Mouse (Mus musculus): Measurements from ENCODE around the gene Slc45a1.

Slc45a1 gene

DNA sequence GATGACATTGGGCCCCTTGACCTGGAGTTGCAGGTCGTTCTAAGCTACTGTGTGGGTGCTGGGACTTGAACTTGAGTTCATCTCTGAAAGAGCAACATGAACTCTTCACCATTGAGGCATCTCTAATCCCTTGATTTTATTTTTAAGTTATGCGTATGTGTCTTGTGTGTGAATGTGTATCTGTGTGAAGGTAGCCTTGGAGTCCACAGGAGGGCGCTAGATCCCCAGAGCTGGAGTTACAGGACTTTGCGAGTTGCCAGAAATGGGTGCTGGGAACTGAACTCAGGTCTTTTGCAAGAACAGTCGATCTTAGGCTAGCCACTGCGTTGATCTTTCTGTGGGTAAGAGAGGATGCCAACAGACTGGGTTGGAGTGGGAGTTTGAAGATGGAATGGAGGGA lies 4.5 kb upstream of the Slc45a1 start:
- peak; percentile 40 for DNase-seq

DNA sequence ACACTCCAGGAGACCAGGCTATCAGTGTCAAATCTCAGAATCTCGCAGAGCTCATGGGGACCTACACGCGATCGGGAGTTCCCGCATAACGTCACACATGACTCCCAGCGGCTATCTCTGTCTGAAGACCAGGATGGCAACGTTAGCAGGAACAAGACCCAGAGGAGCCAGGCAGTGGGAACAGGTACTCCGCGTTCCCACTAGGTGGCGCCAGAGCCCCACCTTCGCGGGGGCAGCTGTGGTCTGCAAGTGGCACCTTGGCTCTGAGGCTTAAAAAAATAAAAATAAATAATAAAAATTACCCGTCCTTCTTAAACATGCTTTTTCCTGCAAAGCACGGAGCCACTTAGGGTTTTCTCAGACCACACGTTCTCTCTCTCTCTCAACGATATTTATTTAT lies 4.0 kb upstream of the Slc45a1 start:
- DNase-seq, result peak; percentile 88

DNA sequence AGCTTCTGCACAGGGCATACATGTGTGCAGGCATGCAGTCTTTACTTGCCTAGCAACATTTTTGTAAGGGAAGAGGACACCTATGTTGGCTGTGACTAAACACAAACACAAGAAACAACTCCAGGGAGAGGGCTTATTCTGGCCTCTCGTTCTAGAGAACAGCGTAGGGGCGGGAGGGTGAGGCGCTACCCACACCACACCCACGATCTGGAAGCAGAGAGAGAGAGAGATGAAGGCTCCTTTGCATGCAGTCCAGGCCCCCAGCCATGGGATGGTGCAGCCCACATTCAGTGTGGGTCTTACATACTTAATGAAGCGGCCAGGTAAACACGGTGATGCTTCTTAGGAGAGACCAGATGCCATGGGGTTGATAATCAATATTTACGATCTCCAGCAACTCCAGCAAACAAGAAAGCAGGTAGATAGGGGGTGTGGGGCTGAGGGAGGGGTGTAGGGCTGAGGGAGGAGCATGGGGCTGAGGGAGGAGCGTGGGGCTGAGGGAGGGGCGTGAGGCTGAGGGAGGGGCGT lies 1.2 kb upstream of the Slc45a1 start:
- no peak for DNase-seq

DNA sequence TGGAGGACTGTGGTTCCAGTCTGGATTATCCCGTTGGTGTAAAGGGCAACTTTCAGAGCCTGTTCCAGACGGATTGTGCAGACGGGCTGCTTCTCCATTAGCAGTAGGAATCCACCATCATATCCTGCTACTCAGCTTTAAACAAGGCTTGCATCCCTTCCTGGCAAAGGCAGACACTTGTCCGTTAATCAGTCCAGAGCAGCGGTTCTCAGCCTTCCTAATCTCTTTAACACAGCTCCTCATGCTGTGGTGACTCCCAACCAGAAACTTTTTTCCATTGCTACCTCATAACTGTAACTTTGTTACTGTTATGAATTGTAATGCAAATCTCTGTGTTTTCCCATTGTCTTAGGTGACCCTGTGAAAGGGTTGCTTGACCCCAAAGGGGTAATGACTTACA lies 2.6 kb downstream of the Slc45a1 start:
- DNase-seq, result no peak

DNA sequence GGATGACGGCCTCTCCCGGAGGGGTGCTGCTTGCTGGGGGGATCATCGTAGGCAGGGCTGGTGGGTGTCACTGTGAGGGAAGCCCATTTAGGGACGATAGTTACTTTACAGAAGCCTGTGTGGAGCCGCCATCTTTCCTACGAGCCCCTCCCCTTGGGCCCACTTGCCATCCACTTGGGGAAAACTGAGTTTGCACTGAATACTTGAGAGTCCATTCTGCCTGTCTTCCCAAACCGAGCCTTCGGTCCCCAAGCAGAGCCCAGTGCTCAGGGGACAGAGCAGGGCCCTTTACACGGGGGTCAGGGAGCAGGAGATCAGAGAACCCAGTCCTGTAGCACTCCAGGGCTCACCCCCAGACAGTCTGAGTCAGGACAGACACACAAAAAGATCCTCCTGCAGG lies 7.7 kb downstream of the Slc45a1 start:
- no peak for DNase-seq

DNA sequence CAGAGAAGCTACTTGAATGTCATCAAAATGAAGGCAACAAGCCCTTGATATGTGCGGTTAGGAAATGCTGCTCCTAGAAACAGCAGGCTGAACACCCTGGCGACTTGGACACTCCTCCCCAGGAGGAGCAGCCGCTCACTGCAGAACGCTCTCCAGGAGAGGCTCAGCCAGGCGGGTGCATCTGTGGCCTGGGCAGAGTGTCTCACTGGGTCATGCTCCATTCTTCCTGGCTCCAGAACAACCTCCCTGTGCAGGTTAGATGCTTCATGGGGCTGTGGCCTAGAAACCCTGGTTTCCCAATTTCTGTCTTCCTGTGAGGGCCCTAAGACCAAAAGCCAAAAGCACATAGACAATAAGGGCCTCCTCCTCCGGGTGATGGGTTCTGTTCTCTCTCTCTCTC lies 15.3 kb downstream of the Slc45a1 start:
- no peak for DNase-seq

DNA sequence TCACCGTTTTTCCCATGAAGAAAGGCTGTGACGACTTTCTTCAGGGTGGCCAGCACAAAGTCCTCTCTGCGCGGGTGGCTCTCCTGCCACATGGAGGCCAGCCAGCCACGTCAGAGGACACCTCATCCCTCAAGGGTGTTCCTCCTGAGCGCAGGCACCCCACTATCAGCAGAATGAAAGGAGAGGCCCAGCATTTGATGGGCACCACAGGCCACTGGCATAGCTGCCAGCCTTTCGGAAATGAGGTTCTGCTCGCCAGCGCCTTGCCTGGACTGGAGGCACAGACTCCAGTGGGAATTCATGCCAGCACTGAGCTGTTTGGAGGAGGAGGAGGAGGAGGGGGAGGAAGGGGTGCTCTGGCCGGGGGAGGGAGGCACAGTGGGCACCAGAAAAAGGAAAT lies 16.4 kb downstream of the Slc45a1 start:
- no peak for DNase-seq

DNA sequence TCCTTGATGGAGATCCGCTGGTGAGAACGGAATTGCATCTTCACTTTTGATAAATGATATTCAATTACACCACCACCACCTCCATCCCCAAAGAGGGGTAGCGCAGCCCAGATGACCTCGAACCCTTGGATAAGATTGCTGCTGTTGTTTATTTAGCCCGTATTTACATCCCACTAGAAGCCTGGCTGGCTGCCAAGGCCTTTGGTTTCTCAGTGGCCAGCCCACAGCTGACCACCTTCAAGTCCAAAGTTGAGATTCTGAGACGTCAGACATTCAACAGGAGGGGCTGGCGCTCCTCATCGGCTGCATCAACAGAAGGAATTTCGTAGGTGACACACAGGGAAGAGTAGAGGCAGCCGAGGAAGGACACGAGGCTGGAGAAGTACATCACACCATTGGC lies 22.7 kb downstream of the Slc45a1 start:
- no peak for DNase-seq

DNA sequence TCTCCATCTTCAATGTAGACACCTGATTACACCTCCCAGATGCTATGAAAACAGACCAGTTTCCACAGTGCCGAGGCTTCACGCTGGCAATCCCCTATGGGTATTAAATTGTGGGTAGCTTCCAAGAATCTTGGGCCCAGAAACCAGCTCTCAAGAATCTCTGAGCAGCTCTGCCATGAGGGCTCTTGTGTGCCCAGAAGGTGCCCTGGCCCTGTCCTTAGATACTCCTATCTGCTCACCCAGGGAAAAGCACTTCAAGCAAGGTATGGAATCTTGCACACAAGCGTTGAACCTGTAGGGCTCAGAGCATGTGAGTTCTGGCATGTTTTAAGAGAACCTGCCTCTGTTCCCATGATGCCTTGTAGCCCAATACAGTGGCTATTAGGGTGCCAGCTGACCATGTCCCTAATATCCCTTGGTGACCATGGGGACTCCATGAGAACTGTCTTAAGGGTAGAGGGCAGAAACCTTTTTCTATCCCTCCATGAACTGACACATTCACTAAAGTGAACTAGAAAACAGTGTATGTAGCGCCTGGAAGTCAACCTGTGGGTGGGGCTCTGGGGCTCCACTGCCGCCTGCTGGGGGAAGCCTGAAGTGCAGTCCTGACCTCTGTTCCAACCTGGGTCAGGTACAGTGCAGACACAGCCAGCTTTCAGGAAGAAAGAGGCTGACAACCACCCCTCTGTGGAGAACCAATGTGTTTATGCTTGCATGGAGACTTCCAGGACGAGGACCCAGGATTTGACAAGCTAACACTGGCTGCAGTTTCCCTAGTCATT lies 25.8 kb downstream of the Slc45a1 start:
- DNase-seq, result peak; percentile 75

DNA sequence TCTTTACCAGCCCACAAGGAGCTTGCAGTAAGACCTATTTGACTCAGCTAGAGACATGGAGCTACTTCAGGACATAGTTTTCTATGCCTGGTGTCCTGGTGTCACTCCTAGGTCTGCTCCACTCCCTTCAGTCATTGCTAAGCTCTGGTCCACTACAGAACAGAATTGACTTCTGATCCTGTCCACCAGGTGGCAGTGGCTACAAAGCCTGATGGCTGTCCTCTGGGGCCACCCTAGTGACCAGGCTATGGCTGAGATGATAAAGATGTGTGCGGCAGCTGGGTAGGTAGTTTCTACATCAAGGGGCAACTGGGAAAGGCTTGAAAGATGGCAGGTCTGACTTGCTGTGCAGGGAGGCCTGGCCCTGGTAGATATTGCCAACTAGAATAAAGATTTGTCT lies 26.5 kb downstream of the Slc45a1 start:
- DNase-seq, result peak; percentile 84

DNA sequence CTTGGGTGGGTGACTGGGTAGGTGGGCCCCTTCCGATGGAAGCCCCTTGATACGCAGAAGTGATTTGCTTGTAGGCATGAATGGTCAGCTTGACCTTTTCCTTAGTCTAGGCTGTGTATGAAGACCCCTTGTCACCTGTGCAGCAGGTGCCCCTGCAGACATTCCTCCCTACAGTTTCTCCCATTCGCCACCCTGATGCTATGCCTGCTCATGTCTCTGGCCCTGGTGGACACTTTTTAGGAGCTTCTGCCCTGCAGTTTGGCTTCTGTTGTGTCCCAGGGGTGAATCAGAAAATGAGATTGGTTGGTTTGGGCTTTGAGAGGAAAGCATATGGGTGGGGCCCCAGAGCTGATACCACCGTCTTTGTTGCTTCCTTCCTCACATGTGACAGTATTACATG lies 27.0 kb downstream of the Slc45a1 start:
- DNase-seq, result no peak

DNA sequence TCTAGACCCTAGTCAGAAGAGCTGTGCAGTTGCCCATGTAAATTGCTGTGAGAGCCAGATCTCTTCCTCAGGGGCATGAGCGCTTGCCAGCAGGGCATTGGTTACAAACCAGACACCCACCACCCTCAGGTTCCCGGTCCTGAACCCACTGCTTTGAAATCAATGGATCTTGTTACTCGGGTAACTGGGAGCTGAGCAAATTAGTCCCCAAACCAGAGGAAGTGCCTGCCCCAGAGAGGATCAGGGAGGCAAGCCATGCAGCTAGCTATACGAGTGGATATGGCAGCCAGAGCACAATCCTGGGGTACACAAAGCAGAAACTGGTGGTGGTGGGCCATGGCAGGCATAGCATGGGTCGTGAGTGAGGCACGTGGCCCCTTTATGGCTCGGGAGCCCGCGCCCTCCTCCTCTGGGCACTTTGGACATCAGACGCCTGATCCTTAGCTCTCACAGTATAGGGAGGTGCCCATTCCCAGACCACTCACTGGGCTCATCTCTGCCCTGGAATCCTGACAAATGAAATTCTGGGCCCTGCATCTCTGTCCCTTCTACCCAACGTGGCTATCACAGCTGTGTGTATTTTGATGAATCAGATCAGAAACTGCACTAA lies 27.7 kb downstream of the Slc45a1 start:
- no peak for DNase-seq

DNA sequence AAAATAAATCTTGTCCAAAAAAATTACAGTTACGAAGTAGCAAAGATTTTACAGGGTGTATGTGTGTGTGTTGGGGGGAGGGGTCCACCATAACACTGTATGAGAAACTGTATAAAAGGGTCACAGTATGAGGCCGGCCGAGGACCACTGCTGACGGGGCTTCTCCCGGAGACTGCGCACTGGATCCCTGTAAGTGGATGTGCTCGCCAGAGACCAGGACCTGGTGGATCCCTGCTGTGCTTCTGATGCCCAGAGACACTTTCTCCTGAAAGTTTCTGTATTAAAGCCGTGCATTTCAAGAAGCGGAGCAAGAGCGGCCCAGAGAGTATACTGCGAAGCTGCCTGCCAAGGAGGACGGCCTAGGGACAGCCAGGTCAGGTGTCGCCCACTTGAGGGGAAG lies 29.3 kb downstream of the Slc45a1 start:
- DNase-seq, result no peak

DNA sequence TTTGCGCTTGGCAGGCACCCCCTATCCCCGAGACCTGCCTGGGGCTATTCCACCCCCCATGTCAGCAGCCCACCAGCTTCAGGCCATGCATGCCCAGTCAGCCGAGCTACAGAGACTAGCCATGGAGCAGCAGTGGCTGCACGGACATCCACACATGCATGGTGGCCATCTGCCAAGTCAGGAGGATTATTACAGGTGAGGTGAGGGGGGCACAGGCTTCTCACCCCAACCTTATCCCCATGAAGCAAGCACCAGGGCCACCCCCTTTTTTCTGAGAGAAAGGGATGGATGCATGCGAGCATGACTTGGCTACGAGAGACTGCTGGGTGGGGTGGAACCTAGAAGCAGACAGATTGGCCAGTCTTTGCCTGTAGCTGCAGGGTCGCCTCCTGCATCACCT lies 33.0 kb downstream of the Slc45a1 start:
- no peak for DNase-seq

DNA sequence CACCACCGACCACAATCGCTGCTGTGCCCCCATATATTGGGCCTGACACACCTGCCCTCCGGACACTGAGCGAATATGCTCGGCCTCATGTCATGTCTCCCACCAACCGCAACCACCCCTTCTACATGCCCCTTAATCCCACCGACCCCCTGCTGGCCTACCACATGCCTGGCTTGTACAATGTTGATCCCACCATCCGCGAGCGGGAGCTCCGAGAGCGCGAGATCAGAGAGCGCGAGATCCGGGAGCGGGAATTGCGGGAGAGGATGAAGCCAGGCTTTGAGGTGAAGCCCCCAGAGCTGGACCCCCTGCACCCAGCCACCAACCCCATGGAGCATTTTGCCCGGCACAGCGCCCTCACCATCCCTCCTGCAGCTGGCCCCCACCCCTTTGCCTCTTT lies 35.1 kb downstream of the Slc45a1 start:
- no peak for DNase-seq

DNA sequence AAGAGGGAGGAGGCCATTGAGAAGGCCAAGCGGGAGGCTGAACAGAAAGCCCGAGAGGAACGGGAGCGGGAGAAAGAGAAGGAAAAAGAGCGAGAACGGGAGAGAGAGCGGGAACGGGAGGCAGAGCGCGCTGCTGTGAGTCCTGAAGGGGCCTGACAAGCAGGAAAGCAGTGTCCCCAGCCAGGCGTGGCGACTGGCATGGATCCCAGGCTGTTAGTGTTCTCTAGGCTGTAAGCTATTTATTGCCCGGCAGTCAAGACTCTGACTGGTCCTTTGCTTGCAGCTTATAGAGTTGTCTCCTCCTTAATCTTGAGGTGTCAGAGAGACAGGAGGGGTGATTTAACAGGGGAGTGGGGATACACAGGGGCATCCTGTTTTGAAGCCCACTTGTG lies 35.9 kb downstream of the Slc45a1 start:
- DNase-seq, result peak; percentile 62

DNA sequence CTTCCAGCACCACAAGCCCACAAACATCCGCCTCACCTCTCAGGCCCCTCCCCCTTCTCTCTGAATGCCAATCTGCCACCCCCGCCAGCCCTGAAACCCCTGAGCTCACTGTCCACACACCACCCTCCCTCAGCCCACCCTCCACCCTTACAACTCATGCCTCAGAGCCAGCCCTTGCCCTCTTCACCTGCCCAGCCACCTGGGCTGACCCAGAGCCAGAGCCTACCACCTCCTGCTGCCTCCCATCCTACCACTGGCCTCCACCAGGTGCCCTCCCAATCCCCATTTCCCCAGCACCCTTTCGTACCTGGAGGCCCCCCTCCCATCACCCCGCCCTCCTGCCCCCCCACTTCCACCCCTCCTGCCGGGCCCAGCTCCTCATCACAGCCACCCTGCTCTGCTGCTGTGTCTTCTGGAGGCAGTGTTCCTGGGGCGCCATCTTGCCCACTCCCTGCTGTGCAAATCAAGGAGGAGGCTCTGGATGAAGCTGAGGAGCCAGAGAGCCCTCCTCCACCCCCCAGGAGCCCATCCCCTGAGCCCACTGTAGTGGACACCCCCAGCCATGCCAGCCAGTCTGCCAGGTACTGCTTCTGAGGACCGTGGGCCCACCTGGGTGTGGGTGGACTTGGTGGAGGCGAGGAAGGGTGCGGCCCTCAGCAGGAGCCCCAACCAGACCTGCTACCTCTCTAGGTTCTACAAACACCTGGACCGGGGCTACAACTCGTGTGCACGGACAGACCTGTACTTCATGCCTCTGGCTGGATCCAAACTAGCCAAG lies 36.5 kb downstream of the Slc45a1 start:
- DNase-seq, result no peak

DNA sequence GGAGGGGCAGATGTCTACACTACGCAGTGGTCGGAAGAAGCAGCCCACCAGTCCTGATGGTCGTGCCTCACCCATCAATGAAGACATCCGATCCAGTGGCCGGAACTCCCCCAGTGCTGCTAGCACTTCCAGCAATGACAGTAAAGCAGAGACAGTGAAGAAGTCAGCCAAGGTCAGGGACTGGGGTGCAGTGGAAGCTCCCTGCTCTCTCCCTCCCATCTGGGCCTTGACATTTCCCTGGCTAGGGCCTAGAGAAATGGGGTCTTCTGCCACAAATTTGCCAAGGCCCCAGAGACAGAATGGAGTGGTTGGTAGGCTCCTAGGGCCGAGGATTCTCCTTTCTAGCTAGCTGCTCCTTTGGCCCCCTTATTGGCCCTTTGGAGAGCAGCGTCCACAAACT lies 38.3 kb downstream of the Slc45a1 start:
- DNase-seq, result no peak

DNA sequence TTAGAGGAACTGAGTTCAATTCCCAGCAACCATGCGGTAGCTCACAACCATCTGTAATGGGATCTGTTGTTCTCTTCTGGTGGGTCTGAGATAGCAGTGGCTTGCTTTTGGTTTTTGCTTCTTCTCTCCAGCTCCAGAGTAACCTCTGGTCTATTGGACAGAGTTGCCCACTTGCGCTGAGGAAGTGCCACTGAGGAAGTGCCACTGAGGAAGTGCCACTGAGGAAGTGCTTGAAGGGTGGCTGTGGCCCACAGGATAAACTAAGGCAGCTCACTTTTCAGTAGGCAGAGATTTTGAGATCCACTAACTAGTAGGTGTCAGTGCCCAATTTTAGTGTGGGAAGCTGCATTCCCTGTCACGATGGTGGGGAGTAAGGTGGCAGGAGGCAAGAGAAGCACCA lies 43.3 kb downstream of the Slc45a1 start:
- no peak for DNase-seq

DNA sequence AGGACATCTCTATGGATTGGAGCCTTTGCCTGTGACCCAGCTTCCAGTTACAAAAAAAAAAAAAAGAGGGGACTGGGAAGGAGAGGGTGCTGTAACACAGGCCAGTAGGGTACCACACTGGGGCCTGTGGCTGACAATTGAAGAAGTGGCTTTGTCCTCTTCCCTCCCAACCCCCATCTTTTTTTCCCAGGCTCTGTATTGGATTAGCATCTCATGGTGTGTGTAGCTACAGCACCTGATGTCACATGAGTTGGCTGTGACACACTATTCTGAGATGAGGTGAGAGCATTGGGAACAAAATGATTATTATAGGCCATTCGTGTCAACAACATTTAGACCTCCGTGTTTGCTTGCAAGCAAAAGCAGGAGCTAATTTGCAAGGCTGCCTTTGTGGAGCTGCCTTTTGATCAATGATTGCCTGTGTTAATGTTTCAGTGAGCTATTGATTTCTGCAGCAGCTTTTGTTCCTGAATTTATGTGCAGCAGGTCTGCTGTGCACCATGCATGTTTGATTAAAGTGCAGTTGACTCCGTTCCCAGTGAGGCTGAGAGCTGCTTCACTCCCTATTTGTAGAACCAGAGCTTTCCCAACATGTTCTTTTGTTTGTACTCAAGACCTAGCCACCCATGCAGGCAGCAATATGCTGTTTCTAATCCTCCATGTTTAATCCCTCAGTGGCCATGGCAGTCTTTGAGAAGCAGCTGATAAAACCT lies 45.4 kb downstream of the Slc45a1 start:
- no peak for DNase-seq

DNA sequence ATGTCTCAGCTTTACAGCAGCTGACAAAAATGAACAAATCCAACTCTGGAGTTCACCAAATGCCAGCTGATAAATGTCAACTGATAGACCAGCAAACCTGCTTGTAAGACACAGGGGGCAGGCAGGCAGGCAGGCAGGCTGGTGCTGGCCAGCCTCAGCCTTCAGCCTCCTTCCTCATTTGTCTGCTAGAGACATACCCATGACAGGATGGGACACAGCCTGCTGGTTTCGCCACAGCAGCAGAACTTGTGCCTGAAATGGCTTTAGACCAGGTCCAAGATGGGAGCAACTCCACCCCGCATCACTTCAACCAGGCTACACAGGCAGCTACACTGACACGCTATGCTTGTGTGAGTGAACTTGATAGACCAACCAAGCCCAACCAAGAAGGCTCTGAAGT lies 46.2 kb downstream of the Slc45a1 start:
- DNase-seq, result no peak

DNA sequence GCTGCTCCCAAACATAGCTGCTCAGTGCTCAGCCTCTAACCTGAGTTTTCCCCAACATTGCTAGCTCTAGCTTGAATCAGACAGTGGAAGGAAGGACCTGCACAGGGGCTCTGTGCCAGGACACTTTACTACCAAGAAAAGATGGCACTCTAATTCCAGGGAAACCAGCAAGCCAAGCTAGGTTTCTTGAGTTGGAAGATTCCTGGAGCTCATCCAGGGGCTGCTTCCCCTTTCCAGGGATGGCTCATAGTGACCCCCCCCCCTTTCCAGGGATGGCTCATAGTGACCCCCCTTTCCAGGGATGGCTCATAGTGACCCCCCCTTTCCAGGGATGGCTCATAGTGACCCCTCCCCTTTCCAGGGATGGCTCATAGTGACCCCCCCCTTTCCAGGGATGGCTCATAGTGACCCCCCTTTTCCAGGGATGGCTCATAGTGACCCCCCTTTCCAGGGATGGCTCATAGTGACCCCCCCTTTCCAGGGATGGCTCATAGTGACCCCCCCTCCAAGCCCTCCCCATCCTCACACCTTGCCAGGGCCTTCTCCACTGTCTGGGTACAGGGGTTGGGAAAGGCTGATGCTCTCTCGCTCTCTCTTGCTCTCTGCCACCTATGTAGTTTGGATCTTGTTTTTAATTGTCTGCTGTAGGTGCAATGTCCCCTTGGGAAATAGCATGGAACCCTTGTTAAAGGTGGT lies 48.5 kb downstream of the Slc45a1 start:
- DNase-seq, result no peak

DNA sequence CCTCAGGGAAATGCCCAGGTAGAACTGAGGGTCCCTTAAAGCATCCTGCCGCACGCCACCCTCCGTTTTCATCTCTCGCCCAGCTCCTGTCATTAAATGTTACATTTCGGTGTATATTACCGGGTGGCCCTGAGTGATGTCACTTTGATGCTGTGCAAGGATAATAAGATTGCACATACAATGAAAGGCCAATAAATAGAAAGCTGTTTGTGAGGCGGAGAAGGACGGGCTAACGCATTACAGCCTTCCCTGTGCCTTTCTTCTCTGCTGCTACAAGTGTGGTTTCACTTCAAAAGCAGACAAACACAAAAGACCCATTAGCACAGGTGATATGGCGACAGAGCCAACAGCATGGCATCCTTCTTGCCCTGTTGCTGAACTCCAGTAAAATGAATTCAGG lies 50.5 kb downstream of the Slc45a1 start:
- DNase-seq, result no peak
